Mouse (Mus musculus) thymus, adult 2 months (tissue): ENCODE measurements around the gene Ubtf. TPM values are rescaled to one million over a fixed set of nuclear protein-coding genes. Genes with fewer than 3 reads are reported as not detected.
"Not testable (repeated sequence)": the region's sequence is repeated elsewhere in the genome, so short reads cannot be mapped to it uniquely, and the experiment has no call there.

ENCODE experiments used
- DNase-seq: peaks from one replicate; pipeline ENCODE4 v3.0.0; 2021
- H3K27ac ChIP-seq: fragments of 200-500 bp; 2 replicates; pipeline ENCODE4 v1.5.1; 2012; ENCODE audit warnings: low read length, control low read depth; ENCODE audit not compliant: control insufficient read depth, insufficient read depth
- H3K27me3 ChIP-seq: fragments of 200-500 bp; 2 replicates; pipeline ENCODE4 v1.6.1; 2012; ENCODE audit warnings: mild to moderate bottlenecking, low read length, moderate library complexity, mixed read lengths; ENCODE audit not compliant: control insufficient read depth, insufficient read depth
- H3K36me3 ChIP-seq: fragments of 200-500 bp; 2 replicates; pipeline ENCODE4 v1.6.1; 2012; ENCODE audit warnings: mild to moderate bottlenecking, low read length, moderate library complexity; ENCODE audit not compliant: control insufficient read depth, insufficient read depth
- H3K4me1 ChIP-seq: fragments of 200-500 bp; replicated peaks from 2 replicates; pipeline ENCODE4 v1.6.1; 2012; ENCODE audit warnings: low read length; ENCODE audit not compliant: control insufficient read depth, insufficient read depth
- H3K4me3 ChIP-seq: fragments of 200-500 bp; 2 replicates; pipeline ENCODE4 v1.5.1; 2012; ENCODE audit warnings: mild to moderate bottlenecking, low read length, control low read depth, moderate library complexity; ENCODE audit not compliant: control insufficient read depth, insufficient read depth
- CTCF ChIP-seq: fragments of 200-500 bp; IDR thresholded peaks from 2 replicates; pipeline ENCODE4 v1.5.1; 2012; ENCODE audit warnings: mild to moderate bottlenecking, control low read depth, low read length, moderate library complexity, borderline replicate concordance; ENCODE audit not compliant: control insufficient read depth, poor library complexity, insufficient read depth; ENCODE audit errors: extremely low read depth
- POLR2A ChIP-seq: fragments of 200-500 bp; IDR thresholded peaks from 2 replicates; pipeline ENCODE4 v1.6.1; 2012; ENCODE audit warnings: mild to moderate bottlenecking, low read length, control low read depth, moderate library complexity; ENCODE audit not compliant: control insufficient read depth, poor library complexity, insufficient read depth; ENCODE audit errors: extremely low read depth
- WGBS: fragments of 180-500 bp; shearing (Covaris S2); methylation state at CpG from one replicate; pipeline ENCODE4 v1.1.7; 2018; 5-methylcytosine and 5-hydroxymethylcytosine counted together
- polyA plus RNA-seq: library from polyadenylated mRNA; depleted of rRNA; stranded (reverse); fragments of >200 nt; gene quantifications from 2 replicates; pipeline ENCODE4 v1.2.3, GENCODE M21; 2012; rRNA removed

The Ubtf gene
- polyA plus RNA-seq, result 59.7 and 67.9 TPM in 2 replicates

DNA sequence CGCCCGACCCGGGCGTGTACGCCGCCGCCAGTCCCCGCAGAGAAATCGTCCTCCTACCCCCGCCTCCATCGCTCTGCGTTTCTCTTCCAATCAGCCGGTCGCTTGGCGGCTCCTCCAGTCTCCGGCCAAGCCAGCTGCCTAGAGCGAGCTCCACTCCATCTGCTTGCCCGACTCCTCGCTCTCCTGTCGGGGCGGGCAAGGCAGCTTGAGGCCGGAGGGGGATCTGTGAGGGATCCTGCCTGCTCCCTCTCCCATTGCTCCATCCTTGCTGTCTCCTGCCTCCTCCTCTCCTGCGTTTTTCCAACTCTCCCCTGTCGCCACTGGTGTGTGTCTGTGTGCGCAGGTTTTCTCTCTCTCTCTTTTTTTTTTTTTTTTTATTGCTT, at the start of gene Ubtf:
TSS of gene Ubtf (minus strand) at position 333 of the 383 bp plus-strand sequence.
- H3K4me3 ChIP-seq, result peak within 1 kb of the TSS; percentile 99
- peak within 1 kb of the TSS; percentile 93 for H3K27ac ChIP-seq
- no peak for TF ChIP-seq CTCF
- TF ChIP-seq POLR2A, result no peak
- WGBS, result under 1% methylated on average over 25 of the region's 25 CpGs
- H3K4me1 ChIP-seq, result peaks cover 15% of the 10 kb centered on the region
- H3K36me3 ChIP-seq, result peaks cover 6% of the 10 kb centered on the region
- peak; percentile 67 for DNase-seq
- no peaks in the 10 kb centered on the region; the same call in 1 of the 2 replicates for H3K27me3 ChIP-seq

DNA sequence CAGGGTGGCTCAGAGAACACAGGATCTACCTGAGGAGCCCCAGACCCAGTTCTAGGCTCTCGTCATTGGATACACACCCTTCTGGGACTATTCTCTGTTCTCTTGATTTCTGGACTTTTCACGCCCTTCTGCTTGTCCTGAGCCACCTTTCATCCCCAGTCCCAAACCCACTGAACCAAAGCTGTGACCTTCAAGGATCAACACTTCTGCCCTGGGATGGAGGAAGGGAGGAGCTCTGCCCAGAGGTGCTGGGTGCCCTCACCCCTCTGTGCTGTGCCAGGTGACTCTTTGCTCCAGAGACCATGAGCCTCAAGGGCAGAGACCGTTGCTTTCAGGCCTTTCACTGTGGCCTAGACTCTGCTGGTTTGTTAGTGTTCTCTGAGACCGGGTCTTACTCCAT, 49.7 kb upstream of the Ubtf start:
- peaks cover 3% of the 10 kb centered on the region; the same call in 1 of the 2 replicates for H3K27me3 ChIP-seq
- TF ChIP-seq POLR2A (no peak), CTCF (no peak)
- H3K36me3 ChIP-seq, result no peaks in the 10 kb centered on the region
- H3K4me1 ChIP-seq, result no peaks in the 10 kb centered on the region
- 80% methylated on average over 4 of the region's 4 CpGs for WGBS
- H3K27ac ChIP-seq, result no peak overlapping the region
- no peak for DNase-seq
- H3K4me3 ChIP-seq, result no peak overlapping the region

DNA sequence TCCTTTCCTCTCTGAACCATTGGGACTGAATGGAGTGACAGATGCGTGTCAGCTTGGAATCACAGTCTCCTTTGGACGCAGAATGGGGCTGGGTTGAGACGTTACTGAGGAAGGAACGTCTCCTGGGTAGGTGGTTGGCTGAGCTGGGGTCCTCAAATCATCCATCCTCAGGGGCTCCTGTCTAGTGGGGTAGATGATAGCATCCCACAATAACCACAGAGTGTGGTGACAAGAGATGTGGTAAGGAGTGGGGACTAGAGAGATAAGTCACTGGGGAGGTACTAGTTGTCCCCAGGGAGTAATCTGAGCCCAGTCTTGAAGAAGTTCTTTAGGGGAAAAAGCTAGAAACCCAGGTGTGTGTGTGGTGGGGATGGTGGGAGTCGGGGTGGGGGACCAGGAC, 48.8 kb upstream of the Ubtf start:
- Histone ChIP-seq H3K27me3 (peaks cover 3% of the 10 kb centered on the region; the same call in 1 of the 2 replicates), H3K4me1 (no peaks in the 10 kb centered on the region), H3K27ac (no peak overlapping the region), H3K4me3 (no peak overlapping the region), H3K36me3 (no peaks in the 10 kb centered on the region)
- 42% methylated on average over 5 of the region's 5 CpGs for WGBS
- no peak for DNase-seq
- TF ChIP-seq POLR2A (no peak), CTCF (no peak)

DNA sequence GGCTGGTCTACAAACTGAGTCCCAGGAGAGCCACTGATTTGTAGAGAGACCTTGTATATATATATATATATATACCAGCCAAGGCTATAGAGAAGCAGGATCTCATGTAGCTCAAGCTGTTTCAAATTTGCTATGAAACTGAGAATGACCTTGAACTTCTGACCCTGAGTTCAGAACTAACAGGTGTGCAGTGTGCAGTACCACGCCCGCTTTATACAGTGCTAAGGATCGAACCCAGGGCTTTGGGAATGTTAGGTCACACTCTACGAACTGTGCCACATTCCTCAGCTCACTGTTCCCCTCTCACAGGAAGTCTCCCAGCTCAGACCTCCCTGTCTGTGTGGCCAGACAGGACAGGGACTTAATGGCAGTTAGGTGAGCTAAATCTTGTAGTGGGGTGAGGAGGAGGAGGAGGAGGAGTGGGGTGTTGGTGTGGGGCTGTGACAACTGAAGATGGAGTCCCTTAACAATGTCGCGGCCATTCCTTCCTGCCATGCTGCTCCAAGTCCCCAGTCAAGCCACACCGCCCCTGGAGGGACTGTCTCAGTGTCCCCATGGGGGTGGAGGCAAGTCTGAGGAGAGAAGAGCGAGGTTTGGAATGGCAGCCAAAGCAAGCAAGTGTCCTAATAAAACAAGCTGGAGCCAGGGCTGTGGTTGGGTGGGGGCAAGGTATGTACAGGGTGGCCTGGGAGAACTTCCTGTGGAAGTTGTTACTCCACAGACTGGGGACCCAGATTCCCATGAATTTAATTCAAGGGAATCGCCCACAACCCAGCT, 48.1 kb upstream of the Ubtf start:
- Histone ChIP-seq H3K4me3 (no peak overlapping the region), H3K4me1 (no peaks in the 10 kb centered on the region), H3K36me3 (no peaks in the 10 kb centered on the region), H3K27ac (no peak overlapping the region), H3K27me3 (no peaks in the 10 kb centered on the region; the same call in 1 of the 2 replicates)
- 77% methylated on average over 9 of the region's 9 CpGs for WGBS
- no peak for DNase-seq
- TF ChIP-seq POLR2A (no peak), CTCF (no peak)

DNA sequence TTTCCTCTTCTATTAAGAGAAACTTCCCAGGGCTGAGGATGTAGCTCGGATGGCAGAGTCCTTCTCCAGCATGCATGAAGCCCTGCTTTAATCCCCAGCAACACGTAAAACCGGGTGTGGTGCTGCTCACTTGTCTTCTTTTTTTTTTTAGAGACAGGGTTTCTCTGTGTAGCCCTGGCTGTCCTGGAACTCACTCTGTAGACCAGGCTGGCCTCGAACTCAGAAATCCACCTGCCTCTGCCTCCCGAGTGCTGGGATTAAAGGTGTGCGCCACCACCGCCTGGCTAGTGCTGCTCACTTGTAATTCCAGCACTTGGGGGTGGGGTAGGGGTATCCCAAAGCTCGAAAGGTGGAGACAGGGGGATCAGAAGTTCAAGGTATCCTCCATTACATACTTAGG, 46.6 kb upstream of the Ubtf start, which contains the start of gene Slc4a1:
TSS of gene Slc4a1 (minus strand) at position 101 of the 400 bp plus-strand sequence.
- not testable (repeated sequence) for H3K36me3 ChIP-seq, H3K27ac ChIP-seq, H3K4me1 ChIP-seq, DNase-seq, H3K27me3 ChIP-seq, H3K4me3 ChIP-seq
- WGBS, result 87% methylated on average over 8 of the region's 8 CpGs

DNA sequence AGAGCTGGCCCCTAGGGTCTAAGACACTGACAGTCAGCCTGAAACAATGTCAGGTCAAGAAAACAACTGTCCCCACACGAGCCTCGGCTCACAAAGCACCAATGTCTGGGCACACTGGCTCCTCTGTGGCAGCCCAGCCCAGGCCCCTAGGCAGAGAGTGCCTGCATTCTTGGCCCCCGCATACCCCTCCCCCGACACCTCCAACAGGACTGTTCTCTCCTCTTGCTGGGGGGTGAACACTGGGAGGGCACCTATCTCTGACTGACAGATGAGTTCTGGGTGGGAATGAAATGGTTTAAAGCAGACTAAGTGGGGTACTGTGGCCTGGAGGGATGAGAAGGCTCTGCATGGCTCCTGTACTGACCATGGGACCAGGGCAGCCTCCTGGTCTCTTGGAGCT, 46.2 kb upstream of the Ubtf start:
- H3K4me1 ChIP-seq, result no peaks in the 10 kb centered on the region
- H3K27me3 ChIP-seq, result no peaks in the 10 kb centered on the region
- 84% methylated on average over 4 of the region's 4 CpGs for WGBS
- H3K27ac ChIP-seq, result no peak overlapping the region
- no peak for DNase-seq
- H3K4me3 ChIP-seq, result no peak overlapping the region
- H3K36me3 ChIP-seq, result no peaks in the 10 kb centered on the region
- no peak for TF ChIP-seq POLR2A
- TF ChIP-seq CTCF, result no peak

DNA sequence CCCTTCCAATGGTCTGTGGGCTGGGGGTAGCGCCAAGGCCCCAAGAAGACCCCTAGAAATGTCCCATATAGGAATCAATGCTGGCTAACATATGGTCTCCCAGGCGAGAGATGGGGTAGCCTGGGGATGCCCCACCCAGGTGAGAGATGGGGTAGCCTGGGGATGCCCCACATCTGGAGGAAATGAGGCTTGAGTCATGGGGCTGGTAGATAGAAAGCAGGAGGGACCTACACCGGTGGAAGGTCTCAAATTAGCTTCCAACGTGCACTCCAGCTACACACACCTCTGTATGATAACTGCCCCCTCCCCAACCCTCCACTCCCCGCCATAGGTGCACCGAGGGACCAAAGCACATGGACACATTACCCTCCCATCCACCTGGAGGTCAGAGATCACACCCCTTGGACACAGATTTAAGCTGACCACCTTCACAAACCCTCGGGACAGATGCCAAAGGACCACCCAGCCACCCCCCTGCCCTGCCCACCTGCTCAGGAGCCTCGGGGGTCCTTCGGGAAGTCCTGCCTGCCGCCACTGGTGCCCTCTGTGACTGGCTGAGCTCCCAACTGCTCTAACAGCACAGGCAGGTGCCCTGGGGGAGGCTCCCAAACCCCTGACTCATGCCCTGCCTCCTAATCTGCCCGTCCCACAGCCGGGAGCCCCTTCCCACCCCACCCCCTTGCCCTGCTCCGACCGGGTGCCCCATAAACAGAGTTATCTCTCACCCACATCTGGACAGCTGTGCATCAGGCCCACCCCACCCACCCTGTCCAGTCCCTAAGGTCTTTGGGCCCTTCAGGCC, 45.2 kb upstream of the Ubtf start:
- no peaks in the 10 kb centered on the region; the same call in 1 of the 2 replicates for H3K27me3 ChIP-seq
- no peaks in the 10 kb centered on the region for H3K4me1 ChIP-seq
- H3K36me3 ChIP-seq, result no peaks in the 10 kb centered on the region
- WGBS, result 59% methylated on average over 14 of the region's 14 CpGs
- H3K4me3 ChIP-seq, result no peak overlapping the region
- H3K27ac ChIP-seq, result no peak overlapping the region
- DNase-seq, result no peak
- TF ChIP-seq CTCF (no peak), POLR2A (no peak)
